Mouse (Mus musculus): ENCODE data around the gene Rybp.
A peak's percentile ranks its signal among the peaks of the same experiment; 100 is the strongest.

Rybp gene

GRCm38 (mm10) chr6:100190803-100191559, 96.3 kb downstream of the Rybp start:
- DNase-seq (ENCODE audit: low read depth): no peak

DNA sequence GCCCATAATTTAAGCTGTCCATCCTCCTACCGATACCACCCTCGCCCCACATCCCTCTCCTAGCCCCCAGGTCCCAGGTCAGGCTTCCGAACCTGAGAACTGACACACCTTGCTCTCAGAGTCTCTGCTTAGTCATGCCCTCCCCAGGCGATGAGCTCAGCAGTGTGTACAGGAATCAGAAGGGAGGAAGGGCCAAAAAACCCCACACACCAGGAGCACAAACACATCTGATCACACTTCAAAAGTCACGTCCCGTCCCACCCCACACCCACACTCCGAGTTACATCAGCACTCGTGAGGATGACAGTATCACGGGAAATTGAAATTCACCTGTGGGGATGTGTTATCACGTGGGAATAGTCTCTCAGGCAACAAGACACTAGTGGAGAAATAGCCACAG, 97.0 kb downstream of the Rybp start:
- no peak for DNase-seq (ENCODE audit: low read depth)

DNA sequence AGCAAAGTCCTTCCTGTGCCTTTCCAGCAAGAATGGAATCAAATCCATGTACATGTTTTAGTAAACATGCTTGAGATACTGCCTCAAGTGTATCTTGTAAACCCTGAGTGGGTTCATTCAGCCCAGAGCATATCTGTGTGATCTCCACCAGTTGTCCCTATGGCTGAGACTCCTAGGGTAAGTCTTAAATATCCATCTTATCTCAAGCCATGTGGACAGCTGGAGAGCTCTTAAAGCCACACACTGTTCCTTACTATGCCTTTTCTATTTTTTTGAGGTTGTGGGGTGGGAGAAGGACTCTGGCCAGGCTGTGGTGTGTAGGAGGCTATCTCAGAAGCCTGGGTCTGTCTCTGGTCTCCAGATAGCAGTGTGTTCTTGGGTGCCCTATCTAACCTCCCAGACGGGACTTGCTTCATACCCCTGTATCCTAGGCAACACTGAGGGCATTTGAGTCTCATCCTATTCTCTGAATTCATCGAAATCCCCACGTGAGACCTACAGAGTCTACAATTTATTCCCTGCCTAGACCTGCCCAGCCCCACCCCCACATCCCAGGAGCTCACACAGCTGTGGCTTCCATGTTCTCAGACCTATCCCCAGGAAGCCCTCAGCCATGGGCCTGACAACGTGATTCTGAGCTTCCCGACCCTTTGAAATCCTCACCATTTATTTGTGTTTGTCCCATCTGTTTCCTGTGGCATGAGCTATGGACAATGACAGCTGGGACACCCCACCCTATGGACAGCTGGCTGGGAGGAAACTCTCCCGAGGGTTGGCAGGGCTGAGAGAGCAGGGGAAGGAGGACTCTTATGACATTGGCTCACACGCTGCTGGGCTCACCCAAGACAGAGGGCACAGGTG, 98.2 kb downstream of the Rybp start:
- DNase-seq (ENCODE audit: low read depth): no peak

- no peak for DNase-seq (ENCODE audit: low read depth)
Measured at GRCm38 (mm10) chr6:100187821-100188220, 99.5 kb downstream of the Rybp start.

DNA sequence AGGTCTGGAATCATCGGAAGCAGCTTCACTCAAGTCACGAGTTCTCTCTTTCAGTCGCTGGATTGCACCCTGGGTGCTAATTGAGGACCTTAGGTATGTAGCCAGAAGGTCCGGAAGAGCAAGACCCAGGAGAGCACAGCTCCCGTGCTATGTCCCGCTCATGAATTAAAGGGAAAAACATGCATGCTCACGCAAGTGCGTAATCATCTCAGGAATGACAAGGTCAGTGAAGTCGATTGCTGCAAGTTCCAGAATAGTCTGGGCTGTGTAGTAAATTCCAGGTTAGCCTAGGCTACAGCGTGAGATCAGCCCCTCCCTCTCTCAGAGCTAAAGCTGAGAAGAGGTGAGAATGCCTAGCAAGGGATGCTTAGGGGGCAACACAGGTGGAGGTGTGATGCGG, 100.5 kb downstream of the Rybp start:
- DNase-seq (ENCODE audit: low read depth): no peak

- DNase-seq (ENCODE audit: low read depth): no peak
Measured at GRCm38 (mm10) chr6:100185524-100185923, 101.8 kb downstream of the Rybp start.

DNA sequence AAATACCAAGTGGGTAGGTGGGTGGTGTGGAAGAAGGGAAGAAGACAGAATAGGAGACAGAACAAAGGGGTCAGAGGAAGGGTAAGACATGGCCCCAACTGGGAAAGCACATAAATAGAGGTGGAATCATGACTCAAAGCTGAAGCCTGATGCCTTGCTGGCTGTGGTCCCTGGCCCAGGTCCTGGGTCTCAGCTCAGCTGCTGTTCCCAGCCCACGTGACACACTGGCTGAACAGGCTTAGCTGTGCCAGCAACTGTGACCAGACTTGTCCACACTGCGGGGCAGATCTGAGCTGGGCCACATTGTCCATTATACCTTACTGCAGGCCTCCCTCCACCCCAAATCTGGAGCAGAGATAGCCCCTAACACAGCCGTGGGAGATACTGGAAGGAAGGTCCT, 103.9 kb downstream of the Rybp start:
- DNase-seq (ENCODE audit: low read depth): peak; percentile 48

DNA sequence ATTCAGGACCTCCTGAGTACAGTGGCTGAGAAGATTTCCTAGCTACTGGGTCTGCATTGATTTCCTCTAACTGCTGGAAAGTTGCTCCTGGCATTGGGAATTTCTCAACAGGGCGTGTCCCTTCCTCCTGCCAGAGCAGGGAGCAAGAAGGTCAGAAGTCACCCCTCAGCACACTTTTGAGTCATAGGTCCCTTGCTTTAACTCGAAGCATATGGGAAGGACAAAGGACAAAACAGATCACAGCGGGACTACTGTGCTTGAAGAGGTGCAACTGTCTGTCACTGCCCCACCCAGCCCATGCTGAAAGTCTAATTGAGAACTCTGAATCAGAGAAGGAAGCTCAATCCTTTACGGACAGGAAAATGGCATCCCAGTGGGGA, 106.4 kb downstream of the Rybp start:
- peak; percentile 22 for DNase-seq (ENCODE audit: low read depth)

- no peak for DNase-seq (ENCODE audit: low read depth)
Measured at GRCm38 (mm10) chr6:100180213-100180882, 106.9 kb downstream of the Rybp start.

DNA sequence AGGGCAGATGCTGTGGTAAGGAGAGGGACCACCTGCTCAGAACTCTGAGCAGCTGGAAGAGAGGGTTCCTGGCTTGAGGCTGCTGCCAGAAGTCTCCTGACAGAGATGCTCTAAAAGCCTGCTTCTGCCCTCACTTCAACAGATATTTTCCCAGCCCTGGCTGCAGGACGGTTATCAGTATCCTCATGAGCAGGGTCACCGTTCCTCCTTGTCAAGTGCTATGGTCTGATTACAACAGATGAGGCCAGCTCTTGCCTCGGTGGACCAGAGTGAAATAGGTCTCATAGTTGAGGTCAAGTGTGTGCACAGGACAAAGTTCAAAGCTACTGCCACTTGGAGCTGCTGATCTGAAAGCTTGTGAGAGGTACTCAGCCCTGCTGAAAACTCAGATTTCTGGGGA, 108.5 kb downstream of the Rybp start:
- no peak for DNase-seq (ENCODE audit: low read depth)
